Mouse (Mus musculus) midbrain, embryonic 10.5 days (tissue): ENCODE data around the gene Slc41a1. TPM values are rescaled to one million over a fixed set of nuclear protein-coding genes. Genes with fewer than 3 reads are reported as not detected.
A peak's percentile ranks its signal among the peaks of the same experiment; 100 is the strongest.

ENCODE experiments used
- DNase-seq: peaks from one replicate; pipeline ENCODE4 v3.0.0-alpha.2; 2017; ENCODE audit warnings: low spot score
- H3K27ac ChIP-seq: fragments of 300-500 bp; sonication (generic); replicated peaks from 2 replicates; pipeline ENCODE4 v1.5.1; 2016; ENCODE audit warnings: mild to moderate bottlenecking
- H3K27me3 ChIP-seq: fragments of 300-500 bp; sonication (generic); 2 replicates; pipeline ENCODE4 v1.6.1; 2016; ENCODE audit warnings: low read depth, mild to moderate bottlenecking; ENCODE audit not compliant: poor library complexity, severe bottlenecking
- H3K36me3 ChIP-seq: fragments of 300-500 bp; sonication (generic); 2 replicates; pipeline ENCODE4 v1.6.1; 2016; ENCODE audit warnings: mild to moderate bottlenecking, moderate library complexity
- H3K4me1 ChIP-seq: fragments of 300-500 bp; sonication (generic); 2 replicates; pipeline ENCODE4 v1.6.1; 2016
- H3K4me3 ChIP-seq: fragments of 300-500 bp; sonication (generic); 2 replicates; pipeline ENCODE4 v1.5.1; 2016; ENCODE audit warnings: mild to moderate bottlenecking, moderate library complexity
- H3K9me3 ChIP-seq: fragments of 300-500 bp; sonication (generic); replicated peaks from 2 replicates; pipeline ENCODE4 v1.6.1; 2016; ENCODE audit warnings: mild to moderate bottlenecking
- WGBS: fragments of 180-500 bp; shearing (Covaris S2); methylation state at CpG from one replicate; pipeline ENCODE4 v1.1.7; 2016; 5-methylcytosine and 5-hydroxymethylcytosine counted together
- polyA plus RNA-seq: library from polyadenylated mRNA; unstranded; fragments of >200 nt; fragmentation: Nextera tagmentation; extraction: Ambion mirVana; gene quantifications from 2 replicates; pipeline ENCODE4 v1.2.1, GENCODE M21; 2016

Slc41a1 gene
- 11.4 and 12.1 TPM in 2 replicates for polyA plus RNA-seq

- no peaks in the 10 kb centered on the region for H3K9me3 ChIP-seq
- peaks cover 24% of the 10 kb centered on the region for H3K36me3 ChIP-seq
- peaks cover 8% of the 10 kb centered on the region for H3K27me3 ChIP-seq
- H3K27ac ChIP-seq: peak within 1 kb of the TSS; percentile 95
- DNase-seq: no peak
- H3K4me3 ChIP-seq: peak within 1 kb of the TSS; percentile 89
- WGBS: 3% methylated on average over 25 of the region's 25 CpGs
- peaks cover 46% of the 10 kb centered on the region for H3K4me1 ChIP-seq
These were observed at the start of gene Slc41a1 for GRCm38 (mm10) chr1:131827207-131827786. TSS of gene Slc41a1 (plus strand) at chr1:131827493.

GRCm38 (mm10) chr1:131794591-131794990, 32.7 kb upstream of the Slc41a1 start:
- no peak for DNase-seq
- no peaks in the 10 kb centered on the region for H3K9me3 ChIP-seq
- H3K27ac ChIP-seq: no peak overlapping the region
- H3K27me3 ChIP-seq: peaks cover 18% of the 10 kb centered on the region; the same call in 1 of the 2 replicates
- H3K36me3 ChIP-seq: no peaks in the 10 kb centered on the region
- peaks cover 11% of the 10 kb centered on the region for H3K4me1 ChIP-seq
- 41% methylated on average over 3 of the region's 3 CpGs for WGBS
- no peak overlapping the region for H3K4me3 ChIP-seq

- no peaks in the 10 kb centered on the region for H3K36me3 ChIP-seq
- H3K4me1 ChIP-seq: peaks cover 16% of the 10 kb centered on the region
- H3K27me3 ChIP-seq: peaks cover 18% of the 10 kb centered on the region; the same call in 1 of the 2 replicates
- H3K4me3 ChIP-seq: no peak overlapping the region
- 78% methylated on average over 3 of the region's 3 CpGs for WGBS
- no peaks in the 10 kb centered on the region for H3K9me3 ChIP-seq
- no peak overlapping the region for H3K27ac ChIP-seq
- no peak for DNase-seq
These were observed 32.1 kb upstream of the Slc41a1 start for GRCm38 (mm10) chr1:131795171-131795570.

GRCm38 (mm10) chr1:131797202-131797909, 29.9 kb upstream of the Slc41a1 start, which contains the start of gene Pm20d1:
TSS of gene Pm20d1 (plus strand) at chr1:131797381.
- peak within 1 kb of the TSS; percentile 55 for H3K4me3 ChIP-seq
- H3K27me3 ChIP-seq: peaks cover 18% of the 10 kb centered on the region; the same call in 1 of the 2 replicates
- H3K27ac ChIP-seq: peak within 1 kb of the TSS; percentile 75
- no peaks in the 10 kb centered on the region for H3K9me3 ChIP-seq
- 7% methylated on average over 26 of the region's 26 CpGs for WGBS
- H3K36me3 ChIP-seq: no peaks in the 10 kb centered on the region
- DNase-seq: peak; percentile 59
- peaks cover 16% of the 10 kb centered on the region for H3K4me1 ChIP-seq

GRCm38 (mm10) chr1:131800001-131800400, 27.3 kb upstream of the Slc41a1 start:
- 51% methylated on average over 1 of the region's 1 CpGs for WGBS
- H3K4me3 ChIP-seq: no peak overlapping the region
- no peak overlapping the region for H3K27ac ChIP-seq
- H3K36me3 ChIP-seq: no peaks in the 10 kb centered on the region
- no peaks in the 10 kb centered on the region for H3K9me3 ChIP-seq
- DNase-seq: no peak
- peaks cover 18% of the 10 kb centered on the region; the same call in 1 of the 2 replicates for H3K27me3 ChIP-seq
- peaks cover 16% of the 10 kb centered on the region for H3K4me1 ChIP-seq

GRCm38 (mm10) chr1:131801071-131801470, 26.2 kb upstream of the Slc41a1 start:
- no peaks in the 10 kb centered on the region for H3K9me3 ChIP-seq
- H3K4me3 ChIP-seq: no peak overlapping the region
- no peak for DNase-seq
- WGBS: 94% methylated on average over 8 of the region's 8 CpGs
- H3K27ac ChIP-seq: no peak overlapping the region
- peaks cover 18% of the 10 kb centered on the region; the same call in 1 of the 2 replicates for H3K27me3 ChIP-seq
- no peaks in the 10 kb centered on the region for H3K36me3 ChIP-seq
- peaks cover 16% of the 10 kb centered on the region for H3K4me1 ChIP-seq

GRCm38 (mm10) chr1:131802652-131803051, 24.6 kb upstream of the Slc41a1 start:
- Histone ChIP-seq H3K36me3 (no peaks in the 10 kb centered on the region), H3K27ac (no peak overlapping the region), H3K4me3 (no peak overlapping the region), H3K9me3 (no peaks in the 10 kb centered on the region), H3K4me1 (peaks cover 7% of the 10 kb centered on the region; the same call in 1 of the 2 replicates), H3K27me3 (peaks cover 13% of the 10 kb centered on the region; the same call in 1 of the 2 replicates)
- DNase-seq: no peak
- WGBS: 91% methylated on average over 5 of the region's 5 CpGs

GRCm38 (mm10) chr1:131804166-131804565, 23.1 kb upstream of the Slc41a1 start:
- H3K9me3 ChIP-seq: no peaks in the 10 kb centered on the region
- H3K36me3 ChIP-seq: no peaks in the 10 kb centered on the region
- 97% methylated on average over 3 of the region's 3 CpGs for WGBS
- H3K4me3 ChIP-seq: no peak overlapping the region
- H3K27me3 ChIP-seq: no peaks in the 10 kb centered on the region
- no peak overlapping the region for H3K27ac ChIP-seq
- no peak for DNase-seq
- H3K4me1 ChIP-seq: peaks cover 4% of the 10 kb centered on the region; the same call in 1 of the 2 replicates

- H3K27ac ChIP-seq: no peak overlapping the region
- WGBS: 91% methylated on average over 1 of the region's 1 CpGs
- H3K27me3 ChIP-seq: no peaks in the 10 kb centered on the region
- no peaks in the 10 kb centered on the region for H3K9me3 ChIP-seq
- DNase-seq: no peak
- no peak overlapping the region for H3K4me3 ChIP-seq
- H3K4me1 ChIP-seq: no peaks in the 10 kb centered on the region
- H3K36me3 ChIP-seq: no peaks in the 10 kb centered on the region
These were observed 18.3 kb upstream of the Slc41a1 start for GRCm38 (mm10) chr1:131808986-131809385.

- DNase-seq: no peak
- H3K27me3 ChIP-seq: no peaks in the 10 kb centered on the region
- WGBS: 79% methylated on average over 2 of the region's 2 CpGs
- H3K4me3 ChIP-seq: no peak overlapping the region
- H3K36me3 ChIP-seq: no peaks in the 10 kb centered on the region
- H3K9me3 ChIP-seq: no peaks in the 10 kb centered on the region
- no peak overlapping the region for H3K27ac ChIP-seq
- H3K4me1 ChIP-seq: no peaks in the 10 kb centered on the region
These were observed 17.6 kb upstream of the Slc41a1 start for GRCm38 (mm10) chr1:131809651-131810050.

GRCm38 (mm10) chr1:131811393-131811792, 15.9 kb upstream of the Slc41a1 start:
- H3K27ac ChIP-seq: no peak overlapping the region
- H3K4me1 ChIP-seq: no peaks in the 10 kb centered on the region
- 86% methylated on average over 1 of the region's 1 CpGs for WGBS
- no peaks in the 10 kb centered on the region for H3K9me3 ChIP-seq
- no peak overlapping the region for H3K4me3 ChIP-seq
- DNase-seq: no peak
- no peaks in the 10 kb centered on the region for H3K27me3 ChIP-seq
- no peaks in the 10 kb centered on the region for H3K36me3 ChIP-seq

- Histone ChIP-seq H3K4me1 (no peaks in the 10 kb centered on the region), H3K36me3 (no peaks in the 10 kb centered on the region), H3K27me3 (no peaks in the 10 kb centered on the region), H3K9me3 (no peaks in the 10 kb centered on the region), H3K27ac (no peak overlapping the region), H3K4me3 (no peak overlapping the region)
- 87% methylated on average over 9 of the region's 9 CpGs for WGBS
- no peak for DNase-seq
These were observed 15.3 kb upstream of the Slc41a1 start for GRCm38 (mm10) chr1:131812006-131812405.
